Mouse (Mus musculus): ENCODE results near the gene Enpp3.
A peak's percentile ranks its signal among the peaks of the same experiment; 100 is the strongest.
"Not testable (repeated sequence)": the region's sequence is repeated elsewhere in the genome, so short reads cannot be mapped to it uniquely, and the experiment has no call there.

Gene Enpp3

DNA sequence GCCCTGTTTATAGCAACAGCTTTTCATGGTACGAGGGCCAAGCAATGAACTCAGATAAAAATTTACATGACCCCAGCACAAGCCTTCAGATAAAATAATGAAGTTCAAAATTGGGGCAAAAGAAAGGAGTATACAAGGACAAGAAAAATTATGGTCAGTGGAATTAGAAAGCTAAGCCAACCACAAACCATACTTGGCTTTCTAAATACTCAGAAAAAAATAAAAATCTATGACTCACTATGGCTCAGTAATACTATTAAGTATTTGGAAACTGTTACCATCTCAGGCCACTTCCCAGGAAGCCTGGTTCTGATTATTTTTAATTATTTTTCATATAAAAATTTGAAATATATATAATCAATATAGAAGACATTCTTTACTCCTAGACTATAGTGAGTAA is 19.8 kb downstream of the Enpp3 start:
- no peak for DNase-seq (ENCODE audit: low spot score in 2 of 2)

DNA sequence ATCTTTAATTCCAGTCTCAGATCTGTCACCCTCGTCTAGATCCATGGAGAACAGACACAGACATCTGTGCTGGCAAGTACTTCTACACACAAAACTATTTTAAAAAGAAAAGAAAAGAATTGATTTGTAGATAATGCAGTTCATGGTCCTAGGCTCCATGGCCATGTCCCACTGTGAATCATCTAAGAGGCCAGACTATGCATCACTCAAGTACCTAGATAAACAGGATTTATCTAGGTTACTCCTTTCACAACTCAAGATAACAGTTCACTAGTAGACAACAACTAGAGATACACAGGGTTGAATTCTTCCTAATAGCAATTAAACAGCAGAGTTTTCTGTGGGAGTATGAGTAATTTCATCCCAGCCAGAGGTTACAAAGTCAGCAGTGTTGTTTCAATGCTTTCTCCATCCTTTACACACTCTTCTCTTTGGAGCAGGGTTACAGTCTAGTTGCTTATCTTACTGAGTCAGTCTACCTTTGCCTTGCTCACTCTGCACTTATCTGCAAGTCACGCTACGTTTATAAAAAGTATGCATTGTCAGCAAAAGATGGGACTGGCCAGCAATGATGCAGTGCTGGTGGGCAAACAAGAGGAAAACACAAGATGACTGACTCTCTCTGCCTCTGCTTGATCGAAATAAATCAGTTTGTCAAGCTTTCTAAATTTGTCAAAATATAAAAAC is 20.5 kb downstream of the Enpp3 start:
- no peak for DNase-seq (ENCODE audit: low spot score in 2 of 2)

- no peak for DNase-seq (ENCODE audit: low spot score in 2 of 2)
Observed at GRCm38 (mm10) chr10:24819526-24819925, 23.1 kb downstream of the Enpp3 start.

GRCm38 (mm10) chr10:24810639-24811038 is 32.0 kb downstream of the Enpp3 start:
- no peak for DNase-seq (ENCODE audit: low spot score in 2 of 2)

GRCm38 (mm10) chr10:24806756-24807155 is 35.9 kb downstream of the Enpp3 start:
- DNase-seq (ENCODE audit: low spot score in 2 of 2) = no peak

GRCm38 (mm10) chr10:24805876-24806275 is 36.7 kb downstream of the Enpp3 start:
- DNase-seq (ENCODE audit: low spot score in 2 of 2) = no peak

- no peak for DNase-seq (ENCODE audit: low spot score in 2 of 2)
Observed at GRCm38 (mm10) chr10:24805173-24805572, 37.5 kb downstream of the Enpp3 start.

DNA sequence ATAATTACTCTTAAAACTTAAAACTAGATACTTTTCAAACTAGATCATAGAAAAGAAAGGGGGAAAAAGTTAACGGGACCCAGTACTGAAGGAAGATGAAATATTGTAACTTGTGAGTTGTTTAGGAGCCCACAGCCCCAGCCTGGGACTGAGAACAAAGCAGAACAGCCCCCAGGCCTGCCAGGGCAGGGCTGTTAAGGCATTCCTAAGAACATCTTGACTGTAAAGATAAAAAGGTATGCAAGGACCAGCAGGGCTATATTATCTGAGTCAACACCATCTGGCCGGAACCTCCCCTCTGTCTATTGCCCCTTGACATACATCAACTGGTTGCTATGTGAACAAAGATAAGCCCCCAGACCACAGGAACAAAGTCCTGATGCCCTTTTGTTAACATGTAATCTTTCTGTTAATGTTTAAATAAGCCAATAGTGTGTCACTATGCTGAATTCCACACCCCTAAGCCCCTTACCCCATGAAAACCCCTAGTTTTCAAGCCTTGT is 39.8 kb downstream of the Enpp3 start:
- DNase-seq (ENCODE audit: low spot score in 2 of 2) = not testable (repeated sequence)

GRCm38 (mm10) chr10:24801796-24802195 is 40.8 kb downstream of the Enpp3 start:
- no peak for DNase-seq (ENCODE audit: low spot score in 2 of 2)

GRCm38 (mm10) chr10:24797246-24797645 is 45.4 kb downstream of the Enpp3 start:
- peak; percentile 13 to 62 for DNase-seq (ENCODE audit: low spot score in 2 of 2)

DNA sequence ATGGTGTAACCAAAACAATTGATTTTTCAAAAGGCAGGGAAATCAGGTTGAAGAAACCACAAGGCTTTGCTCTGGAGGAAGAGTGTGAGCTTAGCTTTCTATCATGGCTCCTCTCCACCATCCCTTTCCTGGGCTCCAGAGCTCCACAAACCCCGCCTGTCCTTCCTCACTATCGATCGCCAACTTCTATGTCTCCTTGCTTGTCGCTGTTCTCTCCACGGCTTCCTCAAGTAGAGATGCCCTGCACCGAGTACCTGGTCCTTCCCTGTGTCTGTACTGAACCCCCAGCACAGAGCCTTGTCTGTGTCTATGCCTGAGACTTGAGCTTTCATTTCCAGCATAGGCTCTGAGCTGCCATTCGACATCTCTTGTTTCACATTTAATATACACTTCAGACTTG is 49.9 kb downstream of the Enpp3 start:
- DNase-seq (ENCODE audit: low spot score in 2 of 2) = no peak

GRCm38 (mm10) chr10:24789747-24790545 is 52.7 kb downstream of the Enpp3 start:
- DNase-seq (ENCODE audit: low spot score in 2 of 2) = no peak

- DNase-seq (ENCODE audit: low spot score in 2 of 2) = no peak
Observed at GRCm38 (mm10) chr10:24785345-24785744, 57.3 kb downstream of the Enpp3 start.

GRCm38 (mm10) chr10:24784624-24785276 is 57.9 kb downstream of the Enpp3 start:
- DNase-seq (ENCODE audit: low spot score in 2 of 2) = no peak

GRCm38 (mm10) chr10:24783946-24784345 is 58.7 kb downstream of the Enpp3 start:
- no peak for DNase-seq (ENCODE audit: low spot score in 2 of 2)

GRCm38 (mm10) chr10:24778643-24779020 is 64.0 kb downstream of the Enpp3 start:
- DNase-seq (ENCODE audit: low spot score in 2 of 2) = no peak

DNA sequence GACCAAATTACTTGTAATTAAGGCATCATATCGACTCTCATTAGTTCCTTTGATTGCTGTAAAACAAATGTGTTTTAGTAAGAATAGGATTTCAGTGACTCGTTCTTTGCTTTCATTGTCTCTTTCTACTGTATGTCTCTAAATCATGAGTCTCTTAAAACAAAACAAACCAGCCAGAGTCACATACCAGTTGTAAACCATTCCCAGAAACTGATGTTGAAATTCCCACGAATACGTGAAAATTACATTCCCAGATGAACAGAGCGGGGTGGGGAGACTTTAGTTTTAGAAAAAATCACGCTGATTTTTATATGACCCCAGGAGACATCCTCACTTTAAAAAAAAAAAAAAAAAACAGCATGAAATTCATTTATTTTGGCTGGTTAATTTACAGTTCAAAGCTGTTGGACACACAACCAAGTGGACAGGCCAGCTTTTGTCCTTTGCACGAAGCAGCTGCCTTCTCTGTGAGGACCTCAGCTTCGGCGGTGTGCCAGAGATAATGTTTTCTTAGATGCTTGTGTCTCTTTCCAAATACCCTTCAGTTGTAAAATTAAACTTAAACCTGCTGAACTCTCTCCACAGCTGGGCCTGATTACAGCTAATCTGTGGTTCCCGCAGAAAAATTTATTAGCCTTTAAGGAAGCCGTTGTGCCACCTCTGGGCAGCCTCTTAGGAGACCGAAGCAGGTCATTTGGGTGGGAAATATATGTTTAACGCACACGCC is 64.5 kb downstream of the Enpp3 start:
- no peak for DNase-seq (ENCODE audit: low spot score in 2 of 2)

DNA sequence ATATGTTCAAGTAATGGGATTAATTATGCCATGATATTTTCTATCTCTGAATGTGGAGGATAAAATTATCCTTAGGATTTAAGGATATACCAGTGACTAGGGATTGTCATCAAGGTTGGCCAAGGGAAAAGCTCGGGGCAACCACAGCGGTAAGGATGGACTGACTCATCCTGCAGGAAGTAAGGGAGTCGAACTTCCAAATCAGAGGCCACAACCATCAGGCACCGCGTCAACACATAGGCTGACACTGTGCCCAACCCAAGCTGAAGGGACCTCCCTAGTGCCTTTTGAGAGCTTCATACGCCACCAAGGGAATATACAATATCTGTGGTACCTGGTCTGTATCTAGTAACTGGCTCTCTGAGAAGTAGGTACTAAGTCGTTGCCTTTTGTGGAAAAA is 73.1 kb downstream of the Enpp3 start:
- DNase-seq (ENCODE audit: low spot score in 2 of 2) = no peak

DNA sequence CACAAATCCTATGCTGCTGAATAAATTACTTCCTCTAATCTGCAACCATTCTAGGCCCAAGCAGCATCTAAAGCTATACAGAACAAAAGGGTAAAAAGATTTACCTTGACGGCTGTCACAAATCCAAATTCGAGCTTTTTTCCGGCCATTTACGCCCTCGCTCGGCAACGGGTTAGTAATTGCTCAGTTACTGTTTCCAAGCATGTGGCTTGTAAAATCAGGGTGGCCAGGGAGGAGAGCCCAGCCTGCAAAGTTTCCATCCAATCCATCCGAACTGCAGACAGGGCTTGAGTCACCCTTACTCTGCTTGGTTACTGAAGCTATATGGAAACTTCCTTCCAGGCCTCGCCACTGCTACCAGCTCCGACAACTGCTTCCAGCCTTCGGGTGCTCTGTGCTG is 74.9 kb downstream of the Enpp3 start:
- no peak for DNase-seq (ENCODE audit: low spot score in 2 of 2)

DNA sequence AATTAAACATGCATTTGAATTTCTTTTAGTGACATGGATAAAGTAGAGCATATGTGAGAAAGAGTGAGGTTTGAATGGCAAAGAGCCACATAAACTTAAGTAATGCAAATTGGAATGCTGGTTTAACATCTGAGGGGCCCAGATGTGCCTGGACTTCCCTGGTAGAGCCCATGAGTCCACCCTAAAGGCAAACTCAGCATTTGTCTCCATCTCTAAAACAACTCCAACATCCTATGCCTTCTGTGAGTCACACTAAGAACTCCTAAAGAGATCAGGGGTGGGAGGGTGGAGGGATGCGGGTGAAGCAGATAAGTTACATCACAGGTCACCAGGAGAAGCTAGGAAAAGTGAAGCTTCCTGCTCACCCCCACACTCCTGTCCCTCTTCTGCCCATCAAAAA is 76.6 kb downstream of the Enpp3 start:
- DNase-seq (ENCODE audit: low spot score in 2 of 2) = no peak

DNA sequence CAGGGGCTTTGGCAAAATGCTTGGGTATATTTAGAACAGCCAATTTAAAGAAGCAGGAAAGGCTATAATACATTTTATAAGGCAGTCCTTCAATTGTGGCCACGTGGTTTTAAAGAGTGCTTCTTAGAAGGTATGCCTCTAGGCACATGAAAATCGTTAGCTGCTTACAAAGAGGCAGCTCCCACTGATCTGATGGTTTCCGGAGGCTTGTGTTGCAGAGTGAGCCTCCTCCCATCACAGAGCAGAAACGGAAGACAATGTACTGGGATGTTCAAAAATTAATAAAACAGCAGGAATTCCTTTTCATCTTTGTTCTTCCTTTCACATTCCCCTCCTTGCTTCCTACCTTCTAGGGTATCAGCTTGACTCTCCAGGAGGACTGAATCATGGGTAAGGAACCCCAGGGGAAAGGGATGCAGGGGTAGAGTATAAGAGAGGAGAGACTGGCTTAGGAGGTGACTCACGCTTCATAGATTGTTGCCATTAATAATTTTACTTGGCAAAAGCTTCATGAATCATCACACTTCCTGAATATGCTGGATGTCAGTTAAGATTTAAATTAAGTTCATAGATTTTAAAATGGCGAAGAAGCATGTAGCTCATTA is 77.4 kb downstream of the Enpp3 start:
- DNase-seq (ENCODE audit: low spot score in 2 of 2) = no peak

GRCm38 (mm10) chr10:24764640-24765039 is 78.0 kb downstream of the Enpp3 start:
- no peak for DNase-seq (ENCODE audit: low spot score in 2 of 2)

All from frontal cortex, postnatal 14 days (tissue).